Mouse (Mus musculus): ENCODE measurements around the gene Wasf2. TPM values are rescaled to one million over a fixed set of nuclear protein-coding genes. Genes with fewer than 3 reads are reported as not detected.
A peak's percentile ranks its signal among the peaks of the same experiment; 100 is the strongest.

Wasf2 gene
- polyA plus RNA-seq, 1 experiment = 97.6 TPM

- no peak for TF ChIP-seq POLR2A (IDR thresholded peaks at IDR 0.05; ENCODE audit: low read depth, low read length)
- WGBS = 52% methylated on average over 5 of the region's 5 CpGs
- no peaks in the 10 kb centered on the region for H3K36me3 ChIP-seq (ENCODE audit: control insufficient read depth, insufficient read depth, low read length)
- no peaks in the 10 kb centered on the region for H3K27me3 ChIP-seq (ENCODE audit: control insufficient read depth, insufficient read depth, low read length)
- no peak overlapping the region for H3K27ac ChIP-seq (ENCODE audit: insufficient read depth, low read depth, low read length)
- no peaks in the 10 kb centered on the region for H3K4me1 ChIP-seq (ENCODE audit: control insufficient read depth, insufficient read depth, insufficient read length, low read length)
- no peak overlapping the region for H3K4me3 ChIP-seq (ENCODE audit: low read depth, low read length)
Observed at GRCm38 (mm10) chr4:133234771-133235170, 104.5 kb downstream of the Wasf2 start.

GRCm38 (mm10) chr4:133235415-133235814, 105.1 kb downstream of the Wasf2 start:
- 70% methylated on average over 5 of the region's 5 CpGs for WGBS
- peaks cover 2% of the 10 kb centered on the region; the same call in 1 of the 2 replicates for H3K4me1 ChIP-seq (ENCODE audit: control insufficient read depth, insufficient read depth, insufficient read length, low read length)
- H3K27me3 ChIP-seq (ENCODE audit: control insufficient read depth, insufficient read depth, low read length) = no peaks in the 10 kb centered on the region
- no peak overlapping the region for H3K27ac ChIP-seq (ENCODE audit: insufficient read depth, low read depth, low read length)
- H3K36me3 ChIP-seq (ENCODE audit: control insufficient read depth, insufficient read depth, low read length) = no peaks in the 10 kb centered on the region
- no peak for TF ChIP-seq CTCF (IDR thresholded peaks at IDR 0.05; ENCODE audit: extremely low read depth, insufficient read length, insufficient replicate concordance, low read depth, low read length)
- no peak for TF ChIP-seq POLR2A (IDR thresholded peaks at IDR 0.05; ENCODE audit: low read depth, low read length)
- no peak overlapping the region for H3K4me3 ChIP-seq (ENCODE audit: low read depth, low read length)

- H3K4me3 ChIP-seq (ENCODE audit: low read depth, low read length) = no peak overlapping the region
- H3K27ac ChIP-seq (ENCODE audit: insufficient read depth, low read depth, low read length) = no peak overlapping the region
- no peaks in the 10 kb centered on the region for H3K27me3 ChIP-seq (ENCODE audit: control insufficient read depth, insufficient read depth, low read length)
- 49% methylated on average over 4 of the region's 4 CpGs for WGBS
- peaks cover 6% of the 10 kb centered on the region for H3K4me1 ChIP-seq (ENCODE audit: control insufficient read depth, insufficient read depth, insufficient read length, low read length)
- TF ChIP-seq CTCF (IDR thresholded peaks at IDR 0.05; ENCODE audit: extremely low read depth, insufficient read length, insufficient replicate concordance, low read depth, low read length) (no peak), POLR2A (IDR thresholded peaks at IDR 0.05; ENCODE audit: low read depth, low read length) (no peak)
- H3K36me3 ChIP-seq (ENCODE audit: control insufficient read depth, insufficient read depth, low read length) = no peaks in the 10 kb centered on the region
Observed at GRCm38 (mm10) chr4:133237911-133238310, 107.6 kb downstream of the Wasf2 start.

- no peak for TF ChIP-seq CTCF (IDR thresholded peaks at IDR 0.05; ENCODE audit: extremely low read depth, insufficient read length, insufficient replicate concordance, low read depth, low read length)
- TF ChIP-seq POLR2A (IDR thresholded peaks at IDR 0.05; ENCODE audit: low read depth, low read length) = peak; percentile 91
- Histone ChIP-seq H3K4me3 (ENCODE audit: low read depth, low read length) (peak within 1 kb of the TSS; percentile 85), H3K27ac (ENCODE audit: insufficient read depth, low read depth, low read length) (peak within 1 kb of the TSS; percentile 87), H3K4me1 (ENCODE audit: control insufficient read depth, insufficient read depth, insufficient read length, low read length) (peaks cover 6% of the 10 kb centered on the region), H3K36me3 (ENCODE audit: control insufficient read depth, insufficient read depth, low read length) (no peaks in the 10 kb centered on the region), H3K27me3 (ENCODE audit: control insufficient read depth, insufficient read depth, low read length) (no peaks in the 10 kb centered on the region)
- 6% methylated on average over 16 of the region's 16 CpGs for WGBS
Observed at GRCm38 (mm10) chr4:133240490-133240921, 110.2 kb downstream of the Wasf2 start, which contains the start of gene Map3k6. Gene Map3k6, plus strand, starts transcription at chr4:133240818.

GRCm38 (mm10) chr4:133240934-133241908, 110.9 kb downstream of the Wasf2 start:
- 1% methylated on average over 77 of the region's 78 CpGs for WGBS
- no peaks in the 10 kb centered on the region for H3K27me3 ChIP-seq (ENCODE audit: control insufficient read depth, insufficient read depth, low read length)
- peaks cover 6% of the 10 kb centered on the region for H3K4me1 ChIP-seq (ENCODE audit: control insufficient read depth, insufficient read depth, insufficient read length, low read length)
- TF ChIP-seq CTCF (IDR thresholded peaks at IDR 0.05; ENCODE audit: extremely low read depth, insufficient read length, insufficient replicate concordance, low read depth, low read length) (peak; percentile 21; the same call in 1 of the 2 replicates), POLR2A (IDR thresholded peaks at IDR 0.05; ENCODE audit: low read depth, low read length) (peak; percentile 88)
- peak overlapping the region; percentile 87 for H3K27ac ChIP-seq (ENCODE audit: insufficient read depth, low read depth, low read length)
- peak overlapping the region; percentile 85 for H3K4me3 ChIP-seq (ENCODE audit: low read depth, low read length)
- no peaks in the 10 kb centered on the region for H3K36me3 ChIP-seq (ENCODE audit: control insufficient read depth, insufficient read depth, low read length)

- Histone ChIP-seq H3K4me3 (ENCODE audit: low read depth, low read length) (peak overlapping the region; percentile 85), H3K27ac (ENCODE audit: insufficient read depth, low read depth, low read length) (peak overlapping the region; percentile 84), H3K36me3 (ENCODE audit: control insufficient read depth, insufficient read depth, low read length) (no peaks in the 10 kb centered on the region), H3K27me3 (ENCODE audit: control insufficient read depth, insufficient read depth, low read length) (no peaks in the 10 kb centered on the region), H3K4me1 (ENCODE audit: control insufficient read depth, insufficient read depth, insufficient read length, low read length) (peaks cover 7% of the 10 kb centered on the region)
- WGBS = 11% methylated on average over 11 of the region's 11 CpGs
- TF ChIP-seq POLR2A (IDR thresholded peaks at IDR 0.05; ENCODE audit: low read depth, low read length) (no peak), CTCF (IDR thresholded peaks at IDR 0.05; ENCODE audit: extremely low read depth, insufficient read length, insufficient replicate concordance, low read depth, low read length) (no peak)
Observed at GRCm38 (mm10) chr4:133241910-133242309, 111.6 kb downstream of the Wasf2 start.

GRCm38 (mm10) chr4:133242710-133243109, 112.4 kb downstream of the Wasf2 start:
- Histone ChIP-seq H3K4me1 (ENCODE audit: control insufficient read depth, insufficient read depth, insufficient read length, low read length) (peaks cover 14% of the 10 kb centered on the region), H3K27me3 (ENCODE audit: control insufficient read depth, insufficient read depth, low read length) (no peaks in the 10 kb centered on the region), H3K36me3 (ENCODE audit: control insufficient read depth, insufficient read depth, low read length) (no peaks in the 10 kb centered on the region), H3K27ac (ENCODE audit: insufficient read depth, low read depth, low read length) (peak overlapping the region; percentile 84; the same call in 1 of the 2 replicates), H3K4me3 (ENCODE audit: low read depth, low read length) (no peak overlapping the region)
- 76% methylated on average over 9 of the region's 9 CpGs for WGBS
- TF ChIP-seq POLR2A (IDR thresholded peaks at IDR 0.05; ENCODE audit: low read depth, low read length) = no peak
- TF ChIP-seq CTCF (IDR thresholded peaks at IDR 0.05; ENCODE audit: extremely low read depth, insufficient read length, insufficient replicate concordance, low read depth, low read length) = no peak

Data from small intestine, adult 2 months (tissue).